Mouse (Mus musculus) hindbrain, postnatal 0 days (tissue): ENCODE measurements around the gene 4931422A03Rik. TPM values are rescaled to one million over a fixed set of nuclear protein-coding genes. Genes with fewer than 3 reads are reported as not detected.

ENCODE experiments used
- ATAC-seq: fragments of 200-750 bp; cut with Nextera tagmentation; 2 replicates; pipeline ENCODE4 v1.8.0; 2017; ENCODE audit warnings: mild to moderate bottlenecking, moderate TSS enrichment, moderate library complexity
- DNase-seq: peaks from one replicate; pipeline ENCODE4 v3.0.0-alpha.2; 2015; ENCODE audit warnings: low spot score
- H3K27ac ChIP-seq: fragments of 300-500 bp; sonication (generic); 2 replicates; pipeline ENCODE4 v1.5.1; 2014; ENCODE audit warnings: mild to moderate bottlenecking
- H3K27me3 ChIP-seq: fragments of 300-500 bp; sonication (generic); 2 replicates; pipeline ENCODE4 v1.6.1; 2014; ENCODE audit warnings: low read length, mixed read lengths; ENCODE audit not compliant: insufficient read depth
- H3K36me3 ChIP-seq: fragments of 300-500 bp; sonication (generic); 2 replicates; pipeline ENCODE4 v1.6.1; 2014; ENCODE audit warnings: low read length, mixed read lengths; ENCODE audit not compliant: insufficient read depth
- H3K4me1 ChIP-seq: fragments of 300-500 bp; sonication (generic); 2 replicates; pipeline ENCODE4 v1.6.1; 2014; ENCODE audit warnings: antibody characterized with exemption, low read length, mixed read lengths; ENCODE audit not compliant: insufficient read depth
- H3K4me2 ChIP-seq: fragments of 300-500 bp; sonication (generic); 2 replicates; pipeline ENCODE4 v1.6.1; 2014; ENCODE audit warnings: low read depth, mild to moderate bottlenecking, low read length, moderate library complexity, mixed read lengths
- H3K4me3 ChIP-seq: fragments of 300-500 bp; sonication (generic); 2 replicates; pipeline ENCODE4 v1.5.1; 2014; ENCODE audit warnings: low read length
- H3K9ac ChIP-seq: fragments of 300-500 bp; sonication (generic); replicated peaks from 2 replicates; pipeline ENCODE4 v1.6.1; 2014; ENCODE audit warnings: mild to moderate bottlenecking, low read length, moderate library complexity, mixed read lengths
- H3K9me3 ChIP-seq: fragments of 300-500 bp; sonication (generic); 2 replicates; pipeline ENCODE4 v1.6.1; 2016; ENCODE audit warnings: low read length, mixed read lengths
- CTCF ChIP-seq: IDR thresholded peaks from 2 replicates; pipeline ENCODE4 v1.5.1; 2016; ENCODE audit warnings: antibody characterized with exemption, control low read depth, low read depth
- WGBS: fragments of 180-500 bp; shearing (Covaris S2); extraction: QIAGEN DNeasy Blood & Tissue Kit; methylation state at CpG from one replicate; pipeline ENCODE4 v1.1.7; 2014; 5-methylcytosine and 5-hydroxymethylcytosine counted together
- polyA plus RNA-seq: library from polyadenylated mRNA; unstranded; fragments of >200 nt; fragmentation: Nextera tagmentation; extraction: Ambion mirVana; gene quantifications from 2 replicates; pipeline ENCODE4 v1.2.1, GENCODE M21; 2015
- total RNA-seq: library from RNA; depleted of rRNA; stranded (reverse); fragments of >200 nt; gene quantifications from 2 replicates; pipeline ENCODE4 v1.2.3, GENCODE M21; 2014

The 4931422A03Rik gene
- total and polyA plus RNA-seq, 2 experiments from 2014 or later, result 2.5 TPM; not detected in 1

GRCm38 (mm10) chr2:103939003-103939402 lies 89.2 kb downstream of the 4931422A03Rik start:
- Histone ChIP-seq H3K4me2 (no peak overlapping the region), H3K4me3 (no peak overlapping the region), H3K9me3 (no peaks in the 10 kb centered on the region), H3K4me1 (no peaks in the 10 kb centered on the region), H3K9ac (no peak overlapping the region), H3K27me3 (no peaks in the 10 kb centered on the region), H3K36me3 (no peaks in the 10 kb centered on the region), H3K27ac (no peak overlapping the region)
- ATAC-seq (no peak), DNase-seq (no peak)
- TF ChIP-seq CTCF, result no peak

GRCm38 (mm10) chr2:103938573-103938972 lies 89.6 kb downstream of the 4931422A03Rik start:
- no peak overlapping the region for H3K4me3 ChIP-seq
- DNase-seq (no peak), ATAC-seq (no peak)
- H3K4me2 ChIP-seq, result no peak overlapping the region
- H3K9ac ChIP-seq, result no peak overlapping the region
- H3K4me1 ChIP-seq, result no peaks in the 10 kb centered on the region
- 81% methylated on average over 1 of the region's 1 CpGs for WGBS
- no peaks in the 10 kb centered on the region for H3K9me3 ChIP-seq
- no peak for TF ChIP-seq CTCF
- H3K36me3 ChIP-seq, result no peaks in the 10 kb centered on the region
- H3K27ac ChIP-seq, result no peak overlapping the region
- H3K27me3 ChIP-seq, result no peaks in the 10 kb centered on the region

- Histone ChIP-seq H3K36me3 (no peaks in the 10 kb centered on the region), H3K4me1 (no peaks in the 10 kb centered on the region)
- 86% methylated on average over 2 of the region's 2 CpGs for WGBS
Measured at GRCm38 (mm10) chr2:103937670-103938069, 90.5 kb downstream of the 4931422A03Rik start.

GRCm38 (mm10) chr2:103936666-103937065 lies 91.5 kb downstream of the 4931422A03Rik start:
- ATAC-seq, result no peak
- 89% methylated on average over 2 of the region's 2 CpGs for WGBS
- Histone ChIP-seq H3K4me2 (no peak overlapping the region), H3K27me3 (no peaks in the 10 kb centered on the region), H3K36me3 (no peaks in the 10 kb centered on the region), H3K9ac (no peak overlapping the region), H3K4me1 (no peaks in the 10 kb centered on the region), H3K9me3 (no peaks in the 10 kb centered on the region), H3K4me3 (no peak overlapping the region), H3K27ac (no peak overlapping the region)
- TF ChIP-seq CTCF, result no peak
- DNase-seq, result no peak

More at GRCm38 (mm10) chr2:103937670-103938069, 90.5 kb downstream of the 4931422A03Rik start:
- no peak for TF ChIP-seq CTCF
- H3K4me2 ChIP-seq, result no peak overlapping the region
- no peaks in the 10 kb centered on the region for H3K9me3 ChIP-seq
- no peak for DNase-seq
- ATAC-seq, result no peak
- no peaks in the 10 kb centered on the region for H3K27me3 ChIP-seq
- no peak overlapping the region for H3K27ac ChIP-seq
- H3K9ac ChIP-seq, result no peak overlapping the region
- H3K4me3 ChIP-seq, result no peak overlapping the region

- H3K9me3 ChIP-seq, result no peaks in the 10 kb centered on the region
- H3K36me3 ChIP-seq, result no peaks in the 10 kb centered on the region
- ATAC-seq (no peak), DNase-seq (no peak)
- H3K27me3 ChIP-seq, result no peaks in the 10 kb centered on the region
- WGBS, result 66% methylated on average over 10 of the region's 10 CpGs
- H3K4me3 ChIP-seq, result no peak overlapping the region
- no peak overlapping the region for H3K9ac ChIP-seq
- no peak overlapping the region for H3K4me2 ChIP-seq
- H3K27ac ChIP-seq, result no peak overlapping the region
- H3K4me1 ChIP-seq, result no peaks in the 10 kb centered on the region
- TF ChIP-seq CTCF, result no peak
Measured at GRCm38 (mm10) chr2:103935691-103936435, 92.3 kb downstream of the 4931422A03Rik start.

GRCm38 (mm10) chr2:103934670-103935069 lies 93.5 kb downstream of the 4931422A03Rik start:
- H3K27ac ChIP-seq, result no peak overlapping the region
- ATAC-seq (no peak), DNase-seq (no peak)
- H3K4me2 ChIP-seq, result no peak overlapping the region
- no peak overlapping the region for H3K9ac ChIP-seq
- WGBS, result 87% methylated on average over 3 of the region's 3 CpGs
- H3K9me3 ChIP-seq, result no peaks in the 10 kb centered on the region
- no peak for TF ChIP-seq CTCF
- H3K27me3 ChIP-seq, result no peaks in the 10 kb centered on the region
- no peaks in the 10 kb centered on the region for H3K36me3 ChIP-seq
- no peak overlapping the region for H3K4me3 ChIP-seq
- 0 out of 2 replicates have a peak, but pooled peaks cover 3% of the 10 kb centered on the region for H3K4me1 ChIP-seq

- ATAC-seq, result no peak
- TF ChIP-seq CTCF, result no peak
- WGBS, result 35% methylated on average over 7 of the region's 7 CpGs
Measured at GRCm38 (mm10) chr2:103934270-103934669, 93.9 kb downstream of the 4931422A03Rik start.

More at GRCm38 (mm10) chr2:103934270-103934669, 93.9 kb downstream of the 4931422A03Rik start:
- Histone ChIP-seq H3K27me3 (no peaks in the 10 kb centered on the region), H3K4me3 (no peak overlapping the region), H3K9ac (no peak overlapping the region), H3K4me1 (0 out of 2 replicates have a peak, but pooled peaks cover 3% of the 10 kb centered on the region), H3K4me2 (no peak overlapping the region), H3K9me3 (no peaks in the 10 kb centered on the region), H3K27ac (no peak overlapping the region), H3K36me3 (no peaks in the 10 kb centered on the region)
- DNase-seq, result no peak
